Mouse (Mus musculus) spleen, postnatal 36 days (tissue): ENCODE results near the gene Mageh1.
A peak's percentile ranks its signal among the peaks of the same experiment; 100 is the strongest.
"Not testable (repeated sequence)": the region's sequence is repeated elsewhere in the genome, so short reads cannot be mapped to it uniquely, and the experiment has no call there.

ENCODE experiments used
- DNase-seq, 2 experiments: peaks; one replicate each; pipeline ENCODE4 v3.0.0; 2022; ENCODE audit warnings: low spot score in 2 of 2, mixed read lengths in 1 of 2

The Mageh1 gene

DNA sequence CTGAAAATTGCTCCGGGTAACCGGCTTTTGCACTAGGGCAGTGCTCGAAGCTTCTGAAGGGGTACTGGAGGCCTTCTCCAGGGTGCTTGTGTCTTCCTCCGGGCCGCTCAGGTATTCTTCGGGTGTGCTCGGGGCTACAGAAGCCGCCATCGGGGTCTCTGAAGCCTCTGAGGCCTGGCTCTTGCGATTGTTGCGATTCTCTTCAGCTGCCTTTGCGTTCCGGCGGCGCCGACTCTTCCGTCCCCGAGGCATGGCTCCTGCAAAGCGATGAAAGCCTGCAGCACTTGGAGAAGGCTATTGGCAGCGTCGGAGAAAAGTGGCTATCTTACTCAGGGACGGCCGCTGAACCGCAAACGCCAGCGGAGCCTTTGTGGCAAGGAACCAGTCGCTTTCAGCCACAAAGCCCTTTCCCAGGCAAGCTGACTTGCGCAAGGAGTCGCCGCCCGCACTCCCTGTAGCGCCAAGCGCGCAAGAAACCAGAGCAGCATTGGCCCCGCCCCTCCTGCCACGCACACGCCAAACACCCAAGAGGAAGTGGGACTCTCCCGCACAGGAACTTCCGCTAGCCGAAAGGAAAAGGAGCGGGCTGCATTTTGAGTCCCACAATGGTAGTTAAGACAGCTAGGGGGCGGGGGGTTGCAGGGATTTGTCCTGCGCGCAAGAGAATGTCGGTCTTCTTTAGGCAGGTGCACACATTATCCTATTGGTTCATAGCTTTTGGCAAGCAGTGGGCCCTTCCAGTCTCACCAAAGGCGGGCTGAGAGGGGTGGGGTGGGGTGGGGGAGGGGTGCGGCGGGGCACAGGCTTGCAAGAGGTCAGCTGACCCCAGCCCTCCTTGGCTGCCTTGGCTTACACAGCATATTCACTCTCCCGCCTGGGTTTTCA lies at the start of gene Mageh1:
Gene Mageh1 (minus strand): TSS at position 489 of the 885 bp plus-strand sequence.
- peak; percentile 6 to 21 for DNase-seq

- DNase-seq = not testable (repeated sequence)
Observed at GRCm38 (mm10) chrX:153037972-153038744, 783 bp upstream of the Mageh1 start.

DNA sequence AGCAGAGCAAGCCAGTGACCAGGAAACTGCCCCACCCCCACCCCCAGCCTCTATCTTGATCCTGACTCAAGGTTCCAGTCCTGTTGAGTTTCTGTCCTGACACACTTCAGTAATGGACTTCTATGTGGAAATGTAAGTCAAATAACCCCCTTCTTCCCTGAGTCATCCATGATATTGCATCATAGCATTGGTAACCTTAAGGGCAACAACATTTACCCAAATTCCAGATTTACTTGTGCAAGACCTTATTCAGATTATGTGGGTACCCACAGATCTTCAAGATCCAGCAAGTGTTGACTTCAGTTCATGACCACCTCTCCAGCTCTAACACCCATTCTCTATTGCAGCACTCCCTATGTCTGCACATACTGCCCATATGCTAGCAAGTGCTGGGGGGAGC lies 5.8 kb downstream of the Mageh1 start:
- not testable (repeated sequence) for DNase-seq

DNA sequence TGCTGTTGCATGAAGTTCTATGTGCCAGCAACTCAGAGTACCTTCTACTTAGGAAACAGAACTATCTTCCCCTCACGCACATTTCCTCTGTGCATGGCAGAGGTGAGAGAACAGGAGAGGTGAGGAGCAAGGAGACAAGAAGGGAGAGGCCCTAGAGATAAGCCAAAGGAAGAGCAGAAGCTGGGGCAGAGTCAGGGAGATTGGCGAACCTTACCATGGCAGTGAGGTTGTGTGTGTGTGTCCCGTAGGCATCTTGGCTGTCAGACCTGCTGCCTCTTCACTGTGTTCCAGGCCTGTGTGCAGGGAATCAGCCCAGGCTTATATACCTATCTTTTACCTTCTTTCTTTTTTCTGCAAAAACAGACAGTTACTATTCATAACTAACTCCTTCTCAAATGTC lies 11.7 kb downstream of the Mageh1 start:
- not testable (repeated sequence) for DNase-seq

GRCm38 (mm10) chrX:153025255-153025654 lies 12.1 kb downstream of the Mageh1 start:
- DNase-seq = not testable (repeated sequence)

DNA sequence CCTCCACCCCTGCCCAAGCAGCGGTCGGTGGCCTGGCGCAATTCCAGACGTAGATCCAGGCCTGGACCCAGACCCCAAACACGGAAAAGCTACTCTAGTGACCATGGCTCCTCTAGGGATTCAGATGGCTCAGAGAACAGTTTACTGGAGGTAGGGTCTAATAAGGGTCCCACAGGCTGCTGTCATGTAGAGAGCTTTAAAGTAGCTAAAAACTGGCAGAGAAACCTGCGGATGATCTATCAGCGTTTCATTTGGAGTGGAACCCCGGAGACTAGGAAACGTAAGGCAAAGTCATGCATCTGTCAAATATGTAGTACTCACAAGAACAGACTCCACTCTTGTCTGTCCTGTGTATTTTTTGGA lies 29.7 kb downstream of the Mageh1 start:
- DNase-seq = no peak

- DNase-seq = peak; percentile 8 to 16
Observed at GRCm38 (mm10) chrX:153007021-153007684, 30.2 kb downstream of the Mageh1 start.

DNA sequence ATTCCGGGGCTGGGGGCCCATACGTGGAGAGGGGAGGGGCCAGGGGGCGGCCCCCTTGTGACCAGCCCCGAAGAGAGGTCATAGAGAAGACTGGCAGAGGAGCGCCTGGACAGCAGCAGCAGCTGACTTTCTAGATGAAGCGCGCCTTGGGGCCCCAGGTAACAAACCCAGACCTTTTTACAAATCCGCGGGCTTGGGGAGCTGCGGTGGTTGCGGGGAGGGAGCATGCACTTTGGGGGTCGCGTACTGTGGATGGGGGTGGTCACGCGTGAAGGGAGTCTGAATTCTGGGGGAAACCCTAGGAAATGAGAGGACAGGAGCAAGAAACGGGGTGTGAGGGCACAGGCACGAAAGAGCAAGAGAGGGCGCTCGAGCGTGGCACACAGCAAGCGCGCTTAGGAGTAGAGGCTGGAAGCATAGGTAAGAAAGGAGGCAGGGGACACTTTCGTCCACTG lies 31.0 kb downstream of the Mageh1 start, which contains the start of gene Usp51:
Gene Usp51 (plus strand): TSS at position 83 of the 455 bp plus-strand sequence.
- DNase-seq = peak in 1 of 2 experiments; percentile 0

DNA sequence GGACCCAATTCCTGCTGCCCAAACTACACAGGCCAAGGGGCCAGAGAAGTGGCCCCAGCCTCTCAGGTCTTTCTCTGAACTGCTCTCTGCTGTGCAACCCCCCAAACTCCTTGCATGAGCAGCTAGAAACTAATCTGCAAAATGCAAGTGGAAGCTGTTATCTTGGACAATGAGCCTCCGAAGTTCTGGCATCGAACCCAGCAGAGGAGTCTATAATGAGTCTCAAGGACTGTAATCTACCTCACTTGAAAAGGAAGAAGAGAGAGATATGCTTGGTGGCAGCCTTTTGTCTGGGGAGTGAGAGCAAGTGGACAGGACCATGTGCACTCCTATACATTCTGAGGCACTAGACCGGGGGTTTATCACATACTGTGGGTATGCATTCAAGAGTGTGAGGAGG lies 41.3 kb downstream of the Mageh1 start:
- DNase-seq = not testable (repeated sequence)

- not testable (repeated sequence) for DNase-seq
Observed at GRCm38 (mm10) chrX:152989852-152990251, 47.5 kb downstream of the Mageh1 start.
